Mouse (Mus musculus): Measurements from ENCODE around the gene Trmt10a.

GRCm38 (mm10) chr3:138162553-138163183 is 19.4 kb downstream of the Trmt10a start:
- TF ChIP-seq CTCF (IDR thresholded peaks at IDR 0.05; ENCODE audit: extremely low read depth, insufficient read length, insufficient replicate concordance, low read depth, low read length) = no peak
- no peak for TF ChIP-seq POLR2A (IDR thresholded peaks at IDR 0.05; ENCODE audit: low read depth, low read length)

Measured in small intestine, adult 2 months (tissue).